Mouse (Mus musculus): ENCODE measurements at regions not wholly inside any gene's neighbourhood (a gene's known extent, or its start where the extent isn't known, plus 50 kb on each side); places are given as distances from the start of the nearest gene placed in this dataset.

DNA sequence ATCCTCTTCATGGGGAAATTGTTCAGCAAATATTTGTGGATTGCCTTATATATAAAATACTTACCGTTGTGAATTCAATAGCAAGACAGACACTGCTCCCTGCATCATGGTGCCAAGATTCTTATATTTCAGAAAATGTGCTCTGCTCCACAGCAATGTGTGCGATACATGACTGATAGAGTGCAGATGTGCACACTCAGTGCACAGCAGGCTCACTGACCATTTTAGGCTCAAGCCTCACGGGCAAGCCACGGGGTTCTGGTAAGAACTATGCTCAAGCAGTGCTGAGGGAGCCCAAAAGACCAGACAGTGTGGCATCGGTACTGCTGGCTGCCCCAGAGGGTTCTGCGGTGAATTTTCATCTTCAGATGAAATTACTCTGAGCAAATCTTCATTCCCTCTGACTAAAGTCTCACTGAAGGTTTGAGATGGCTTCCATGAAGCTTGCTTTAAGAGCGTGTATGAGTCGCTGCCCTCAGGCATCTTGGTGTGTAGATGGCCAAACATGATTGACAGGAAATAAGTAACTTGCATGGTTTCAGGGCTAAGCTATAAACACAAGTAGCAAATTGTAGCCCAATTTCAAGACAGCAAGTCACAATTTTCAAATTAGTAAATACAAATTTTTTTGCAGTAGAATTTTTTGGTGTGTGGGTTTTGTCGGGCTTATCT, 92.4 kb downstream of the Fam76b start:
- no peaks in the 10 kb centered on the region for H3K27me3 ChIP-seq (ENCODE audit: control insufficient read depth, insufficient read depth, low read length)
- no peak for ATAC-seq (ENCODE audit: insufficient read depth, low FRiP score)
- no peaks in the 10 kb centered on the region for H3K9me3 ChIP-seq (replicated peaks; ENCODE audit: control insufficient read depth, low read length)
- H3K4me3 ChIP-seq (replicated peaks; ENCODE audit: low read length) = no peak overlapping the region
- no peaks in the 10 kb centered on the region for H3K4me1 ChIP-seq (ENCODE audit: control insufficient read depth, insufficient read depth, low read length)
- no peak overlapping the region for H3K4me2 ChIP-seq (ENCODE audit: low read depth, low read length)
- no peak overlapping the region for H3K9ac ChIP-seq (ENCODE audit: low read length)
- H3K27ac ChIP-seq (ENCODE audit: low read length) = 0 out of 2 replicates have a peak overlapping the region, but pooled peaks have one; percentile 12
- H3K36me3 ChIP-seq (ENCODE audit: control insufficient read depth, insufficient read depth, low read length) = no peaks in the 10 kb centered on the region
- 72% methylated on average over 9 of the region's 9 CpGs for WGBS

DNA sequence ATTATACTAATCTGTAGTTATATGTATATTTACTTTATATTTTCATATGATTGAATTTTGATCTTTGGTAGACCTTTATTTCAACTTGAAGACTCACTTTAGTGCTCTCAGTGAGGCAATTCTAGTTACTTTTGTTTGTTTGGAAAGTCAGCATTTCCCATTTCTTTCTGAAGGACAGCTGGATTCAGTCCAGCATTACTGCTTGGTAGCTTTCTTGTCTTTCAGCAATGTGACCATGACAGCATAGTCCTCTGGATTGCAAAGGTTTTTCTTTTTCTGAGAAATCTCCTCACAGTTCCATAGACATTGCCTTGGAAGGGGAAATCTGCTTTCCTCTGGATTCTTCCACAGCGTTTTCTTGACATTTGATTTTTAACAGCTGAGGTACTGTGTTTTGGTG, 93.1 kb downstream of the Fam76b start:
- Histone ChIP-seq H3K36me3 (ENCODE audit: control insufficient read depth, insufficient read depth, low read length) (no peaks in the 10 kb centered on the region), H3K4me3 (replicated peaks; ENCODE audit: low read length) (no peak overlapping the region), H3K9me3 (replicated peaks; ENCODE audit: control insufficient read depth, low read length) (no peaks in the 10 kb centered on the region), H3K4me1 (ENCODE audit: control insufficient read depth, insufficient read depth, low read length) (no peaks in the 10 kb centered on the region), H3K27ac (ENCODE audit: low read length) (no peak overlapping the region), H3K4me2 (ENCODE audit: low read depth, low read length) (no peak overlapping the region), H3K9ac (ENCODE audit: low read length) (no peak overlapping the region), H3K27me3 (ENCODE audit: control insufficient read depth, insufficient read depth, low read length) (no peaks in the 10 kb centered on the region)
- no peak for ATAC-seq (ENCODE audit: insufficient read depth, low FRiP score)
- 67% methylated on average over 1 of the region's 1 CpGs for WGBS

DNA sequence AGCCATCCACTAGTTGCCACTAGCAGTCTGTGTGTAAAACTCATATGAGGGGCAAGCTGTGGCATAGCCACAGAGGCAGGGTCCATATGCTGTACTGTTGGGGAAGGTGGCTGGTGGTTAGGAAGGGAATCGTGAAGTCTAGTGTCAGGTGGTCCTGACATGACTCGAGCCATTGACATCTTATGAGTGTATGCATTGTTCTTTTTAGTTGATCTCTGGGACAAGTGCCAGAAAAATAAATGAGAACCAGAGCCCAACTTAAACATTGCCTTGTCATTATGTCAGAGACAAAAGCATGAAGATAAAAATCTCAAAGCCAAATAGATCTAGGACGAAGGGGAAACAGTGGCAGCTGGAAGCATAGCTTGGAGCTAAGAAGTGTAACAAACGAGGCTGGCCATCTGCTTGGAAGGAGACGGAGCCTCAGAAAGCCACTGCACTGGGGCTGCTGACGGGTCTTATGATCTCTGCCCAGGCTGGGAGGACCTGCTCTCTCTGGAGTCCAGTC, 104.5 kb downstream of the Fam76b start:
- Histone ChIP-seq H3K36me3 (ENCODE audit: control insufficient read depth, insufficient read depth, low read length) (no peaks in the 10 kb centered on the region), H3K9me3 (replicated peaks; ENCODE audit: control insufficient read depth, low read length) (0 out of 2 replicates have a peak, but pooled peaks cover 4% of the 10 kb centered on the region), H3K27ac (ENCODE audit: low read length) (no peak overlapping the region), H3K4me3 (replicated peaks; ENCODE audit: low read length) (no peak overlapping the region), H3K27me3 (ENCODE audit: control insufficient read depth, insufficient read depth, low read length) (no peaks in the 10 kb centered on the region), H3K4me2 (ENCODE audit: low read depth, low read length) (no peak overlapping the region), H3K9ac (ENCODE audit: low read length) (no peak overlapping the region), H3K4me1 (ENCODE audit: control insufficient read depth, insufficient read depth, low read length) (0 out of 2 replicates have a peak, but pooled peaks cover 3% of the 10 kb centered on the region)
- ATAC-seq (ENCODE audit: insufficient read depth, low FRiP score) = peak; percentile 47; the same call in 1 of the 2 replicates
- 12% methylated on average over 6 of the region's 6 CpGs for WGBS

DNA sequence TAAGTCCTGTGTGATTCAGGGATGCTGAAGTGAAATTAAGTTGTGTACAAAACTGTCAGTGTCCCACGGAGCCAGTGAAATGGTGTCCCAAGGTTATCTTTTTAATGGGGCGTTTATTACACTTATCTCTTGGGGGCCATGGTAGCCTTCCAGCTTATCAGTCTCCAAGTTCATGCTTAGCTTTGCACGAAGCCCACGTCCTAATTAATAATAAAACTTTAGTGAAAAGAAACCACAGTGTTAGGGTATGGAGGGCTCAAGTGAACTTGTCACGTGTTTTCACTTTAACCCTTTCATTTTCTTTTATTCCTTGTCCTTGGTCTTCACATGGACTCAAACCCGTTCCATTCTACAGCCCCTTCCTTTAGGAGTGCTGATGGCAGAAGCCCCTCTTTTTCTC, 105.9 kb downstream of the Fam76b start:
- Histone ChIP-seq H3K9ac (ENCODE audit: low read length) (no peak overlapping the region), H3K27me3 (ENCODE audit: control insufficient read depth, insufficient read depth, low read length) (no peaks in the 10 kb centered on the region), H3K27ac (ENCODE audit: low read length) (no peak overlapping the region), H3K4me2 (ENCODE audit: low read depth, low read length) (no peak overlapping the region), H3K36me3 (ENCODE audit: control insufficient read depth, insufficient read depth, low read length) (no peaks in the 10 kb centered on the region), H3K9me3 (replicated peaks; ENCODE audit: control insufficient read depth, low read length) (0 out of 2 replicates have a peak, but pooled peaks cover 4% of the 10 kb centered on the region), H3K4me3 (replicated peaks; ENCODE audit: low read length) (no peak overlapping the region), H3K4me1 (ENCODE audit: control insufficient read depth, insufficient read depth, low read length) (0 out of 2 replicates have a peak, but pooled peaks cover 3% of the 10 kb centered on the region)
- 42% methylated on average over 6 of the region's 6 CpGs for WGBS
- no peak for ATAC-seq (ENCODE audit: insufficient read depth, low FRiP score)

DNA sequence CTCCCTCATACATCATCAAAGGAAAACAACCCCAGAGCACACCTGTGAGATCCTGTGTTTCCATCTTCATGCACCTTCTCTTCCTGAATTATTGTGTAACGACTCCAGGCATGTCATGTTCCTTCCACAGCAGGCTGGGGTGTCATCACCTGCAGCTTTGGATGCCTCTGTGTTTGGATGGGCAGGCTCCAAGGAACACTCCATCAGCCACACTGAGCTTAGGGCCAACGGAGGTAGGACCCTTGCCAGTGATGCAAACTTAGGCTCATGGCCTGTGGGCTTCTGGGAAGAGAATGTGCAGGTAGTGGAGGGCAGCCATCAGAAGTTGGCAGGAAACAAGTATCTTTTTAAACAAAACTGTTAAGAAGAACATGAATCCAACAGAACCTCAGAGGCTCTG, 109.8 kb downstream of the Fam76b start:
- H3K9ac ChIP-seq (ENCODE audit: low read length) = no peak overlapping the region
- no peak overlapping the region for H3K4me3 ChIP-seq (replicated peaks; ENCODE audit: low read length)
- H3K27ac ChIP-seq (ENCODE audit: low read length) = no peak overlapping the region
- no peak overlapping the region for H3K4me2 ChIP-seq (ENCODE audit: low read depth, low read length)
- H3K36me3 ChIP-seq (ENCODE audit: control insufficient read depth, insufficient read depth, low read length) = no peaks in the 10 kb centered on the region
- 0 out of 2 replicates have a peak, but pooled peaks cover 2% of the 10 kb centered on the region for H3K4me1 ChIP-seq (ENCODE audit: control insufficient read depth, insufficient read depth, low read length)
- 80% methylated on average over 2 of the region's 2 CpGs for WGBS
- no peaks in the 10 kb centered on the region for H3K9me3 ChIP-seq (replicated peaks; ENCODE audit: control insufficient read depth, low read length)
- no peaks in the 10 kb centered on the region for H3K27me3 ChIP-seq (ENCODE audit: control insufficient read depth, insufficient read depth, low read length)
- no peak for ATAC-seq (ENCODE audit: insufficient read depth, low FRiP score)

DNA sequence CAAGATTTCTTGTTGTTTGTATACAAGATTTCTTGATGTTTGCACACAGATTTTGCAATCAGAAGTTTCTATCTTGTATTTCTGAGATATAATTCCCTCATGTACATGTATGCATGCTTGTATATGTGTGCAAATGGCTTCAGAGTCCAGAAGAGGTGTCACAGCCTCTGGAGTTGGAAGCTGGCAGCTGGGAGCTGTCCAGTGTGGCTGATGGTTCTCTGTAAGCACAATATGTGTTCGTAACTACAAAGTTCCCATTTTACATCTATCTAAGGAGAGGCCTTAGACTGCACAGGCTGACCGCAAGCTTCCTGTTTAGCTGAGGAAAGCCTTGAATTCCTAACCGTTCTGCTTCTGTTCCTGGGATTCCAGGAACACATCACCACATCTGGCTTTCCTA, 119.0 kb downstream of the Fam76b start:
- Histone ChIP-seq H3K9ac (ENCODE audit: low read length) (no peak overlapping the region), H3K4me2 (ENCODE audit: low read depth, low read length) (no peak overlapping the region), H3K4me3 (replicated peaks; ENCODE audit: low read length) (no peak overlapping the region), H3K36me3 (ENCODE audit: control insufficient read depth, insufficient read depth, low read length) (no peaks in the 10 kb centered on the region), H3K27ac (ENCODE audit: low read length) (no peak overlapping the region), H3K9me3 (replicated peaks; ENCODE audit: control insufficient read depth, low read length) (no peaks in the 10 kb centered on the region), H3K4me1 (ENCODE audit: control insufficient read depth, insufficient read depth, low read length) (no peaks in the 10 kb centered on the region), H3K27me3 (ENCODE audit: control insufficient read depth, insufficient read depth, low read length) (no peaks in the 10 kb centered on the region)
- 50% methylated on average over 3 of the region's 3 CpGs for WGBS
- no peak for ATAC-seq (ENCODE audit: insufficient read depth, low FRiP score)

DNA sequence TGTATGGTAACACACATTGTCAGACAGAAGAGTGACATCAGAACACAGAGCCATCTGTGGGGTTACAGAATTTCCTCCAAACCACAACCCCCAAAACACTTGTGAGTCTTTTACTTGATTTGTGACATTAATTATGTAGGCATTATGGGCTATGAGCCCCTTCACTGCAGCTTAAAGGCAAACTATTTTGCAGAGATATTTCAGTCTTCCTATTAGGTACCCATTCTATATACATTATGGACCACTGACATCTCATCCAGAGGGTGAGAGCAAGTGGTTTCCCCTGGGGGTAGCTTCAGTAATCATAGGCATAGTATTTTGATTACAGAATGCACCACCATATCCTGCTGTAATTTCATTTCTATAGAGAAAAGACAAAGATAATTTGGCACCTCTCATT, 124.6 kb downstream of the Fam76b start:
- no peak for ATAC-seq (ENCODE audit: insufficient read depth, low FRiP score)
- no peaks in the 10 kb centered on the region for H3K27me3 ChIP-seq (ENCODE audit: control insufficient read depth, insufficient read depth, low read length)
- no peak overlapping the region for H3K4me3 ChIP-seq (replicated peaks; ENCODE audit: low read length)
- H3K36me3 ChIP-seq (ENCODE audit: control insufficient read depth, insufficient read depth, low read length) = no peaks in the 10 kb centered on the region
- H3K4me1 ChIP-seq (ENCODE audit: control insufficient read depth, insufficient read depth, low read length) = no peaks in the 10 kb centered on the region
- no peak overlapping the region for H3K27ac ChIP-seq (ENCODE audit: low read length)
- no peak overlapping the region for H3K4me2 ChIP-seq (ENCODE audit: low read depth, low read length)
- no peak overlapping the region for H3K9ac ChIP-seq (ENCODE audit: low read length)
- no peaks in the 10 kb centered on the region for H3K9me3 ChIP-seq (replicated peaks; ENCODE audit: control insufficient read depth, low read length)

DNA sequence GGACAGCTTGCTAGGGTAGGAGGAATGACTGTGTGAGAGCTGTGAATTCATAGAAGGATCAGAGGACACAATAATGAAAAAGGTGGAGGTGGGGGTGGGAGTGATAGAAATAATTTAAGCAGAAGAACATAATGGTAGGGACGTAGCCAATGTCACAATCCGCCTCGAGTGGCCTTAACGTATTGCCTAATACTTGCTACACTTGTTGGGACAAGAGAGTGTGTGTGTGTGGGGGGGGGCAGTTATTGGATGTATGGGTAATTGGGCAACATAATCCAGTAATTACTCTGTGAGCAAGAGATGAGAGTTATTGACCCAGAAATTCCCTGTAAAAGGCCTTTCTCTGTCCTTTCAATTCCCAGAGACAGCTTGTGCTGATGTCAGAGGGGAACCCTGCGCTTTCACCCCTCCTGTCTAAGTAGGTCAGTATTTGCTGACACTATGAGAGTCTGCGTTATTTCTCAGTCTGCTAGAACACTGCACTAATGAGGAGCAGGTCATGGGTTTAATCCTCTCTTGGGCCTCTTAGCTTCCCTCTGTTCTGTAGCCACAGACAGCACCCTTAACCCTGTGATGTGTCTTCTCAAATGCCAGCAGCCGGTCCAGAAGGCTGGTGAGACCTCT, 135.7 kb downstream of the Fam76b start:
- Histone ChIP-seq H3K4me1 (ENCODE audit: control insufficient read depth, insufficient read depth, low read length) (no peaks in the 10 kb centered on the region), H3K27ac (ENCODE audit: low read length) (no peak overlapping the region), H3K4me2 (ENCODE audit: low read depth, low read length) (no peak overlapping the region), H3K9me3 (replicated peaks; ENCODE audit: control insufficient read depth, low read length) (no peaks in the 10 kb centered on the region), H3K36me3 (ENCODE audit: control insufficient read depth, insufficient read depth, low read length) (no peaks in the 10 kb centered on the region), H3K4me3 (replicated peaks; ENCODE audit: low read length) (no peak overlapping the region), H3K9ac (ENCODE audit: low read length) (no peak overlapping the region), H3K27me3 (ENCODE audit: control insufficient read depth, insufficient read depth, low read length) (no peaks in the 10 kb centered on the region)
- 64% methylated on average over 7 of the region's 7 CpGs for WGBS
- no peak for ATAC-seq (ENCODE audit: insufficient read depth, low FRiP score)

DNA sequence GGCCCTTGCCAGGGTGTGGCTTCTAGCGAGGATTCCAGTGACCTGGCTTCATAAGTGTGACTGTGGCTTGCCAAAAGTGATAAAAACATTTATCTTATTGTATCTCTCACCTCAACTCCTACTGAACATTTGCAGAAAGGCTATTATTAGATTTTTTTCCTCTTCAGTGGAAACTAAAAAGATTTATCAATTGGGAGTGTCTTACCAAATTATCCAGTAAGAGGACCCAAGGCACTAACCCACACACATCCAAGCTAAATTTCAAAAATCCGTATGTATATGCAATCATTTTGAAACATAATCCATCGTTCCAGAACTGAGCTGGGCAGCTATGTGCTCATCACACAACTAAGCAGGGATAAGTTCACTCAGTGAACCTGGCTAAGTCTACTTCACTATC, 136.3 kb downstream of the Fam76b start:
- Histone ChIP-seq H3K9ac (ENCODE audit: low read length) (no peak overlapping the region), H3K4me3 (replicated peaks; ENCODE audit: low read length) (no peak overlapping the region), H3K4me1 (ENCODE audit: control insufficient read depth, insufficient read depth, low read length) (peaks cover 1% of the 10 kb centered on the region), H3K27me3 (ENCODE audit: control insufficient read depth, insufficient read depth, low read length) (no peaks in the 10 kb centered on the region), H3K27ac (ENCODE audit: low read length) (no peak overlapping the region), H3K36me3 (ENCODE audit: control insufficient read depth, insufficient read depth, low read length) (no peaks in the 10 kb centered on the region), H3K9me3 (replicated peaks; ENCODE audit: control insufficient read depth, low read length) (no peaks in the 10 kb centered on the region), H3K4me2 (ENCODE audit: low read depth, low read length) (no peak overlapping the region)
- WGBS = 72% methylated on average over 3 of the region's 3 CpGs
- no peak for ATAC-seq (ENCODE audit: insufficient read depth, low FRiP score)

Measured in stomach, embryonic 16.5 days (tissue).